8 mouse cellular contexts compared by ENCODE assay signal in the genomic region with DNA sequence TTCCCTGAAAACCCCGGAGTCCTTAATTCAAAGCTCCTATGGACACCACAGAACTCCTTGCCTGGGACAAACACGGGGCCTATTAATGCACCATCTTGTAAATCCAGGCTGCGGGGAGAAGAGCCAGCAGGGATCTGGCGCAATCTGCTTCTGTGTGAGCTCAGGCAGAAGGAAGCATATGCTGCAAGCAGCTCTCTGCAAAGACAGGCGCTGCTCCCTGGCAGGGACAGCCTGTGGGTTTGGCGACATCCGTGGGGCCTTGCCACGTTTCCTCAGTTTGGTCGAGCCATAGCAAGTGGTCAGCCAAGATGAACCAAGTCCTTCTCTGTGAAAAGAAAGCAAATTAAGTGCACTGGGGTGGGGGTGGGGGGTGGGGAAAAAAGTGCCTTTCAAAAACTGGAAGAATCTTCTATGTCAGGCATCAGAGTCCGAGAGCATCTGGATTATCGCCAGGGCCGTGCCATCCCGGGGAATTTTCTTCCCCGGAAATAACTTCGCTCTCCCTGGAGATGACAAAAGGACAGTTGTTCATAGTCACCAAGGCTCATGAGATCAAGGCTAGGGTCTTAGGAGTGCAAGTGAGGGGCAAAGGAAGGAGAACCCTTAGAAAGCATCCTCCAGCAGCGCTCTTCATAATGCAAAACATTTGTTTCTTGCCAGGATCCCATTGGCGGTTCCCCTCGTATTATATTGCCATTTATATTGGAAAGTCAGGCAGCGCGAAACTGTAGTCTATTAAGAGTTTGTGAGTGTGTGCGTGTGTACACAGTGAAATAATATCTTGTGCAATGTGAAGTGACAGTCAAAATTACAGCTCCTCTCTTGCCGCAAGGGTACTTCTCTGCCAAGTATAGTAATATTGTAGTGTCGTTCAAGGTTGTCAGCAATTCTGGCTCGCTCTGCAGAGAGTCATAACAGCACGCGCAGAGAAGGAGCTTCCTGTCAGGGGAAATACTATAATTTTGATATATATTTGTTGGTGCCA.
DNase-seq lines count a peak whose midpoint lies in the region; ATAC-seq lines count a peak whose summit lies in the region.

No protein-coding gene starts in this region.

- 17% methylated on average over 26 of the region's 26 CpGs for WGBS in hindbrain, embryonic 16.5 days
- 30% methylated on average over 26 of the region's 26 CpGs for WGBS in limb, embryonic 13.5 days
- WGBS in neural tube, embryonic 11.5 days: 47% methylated on average over 26 of the region's 26 CpGs

- H3K36me3 ChIP-seq in hindbrain, embryonic 16.5 days (ENCODE audit: control insufficient read depth, insufficient read depth, low read length): no peaks in the 10 kb centered on the region
- no peaks in the 10 kb centered on the region for H3K36me3 ChIP-seq in limb, embryonic 13.5 days
- no peaks in the 10 kb centered on the region for H3K36me3 ChIP-seq in neural tube, embryonic 11.5 days (ENCODE audit: control insufficient read depth, insufficient read depth, low read length)

- 0 out of 2 replicates have a peak overlapping the region, but pooled peaks have one; percentile 4 for H3K4me3 ChIP-seq in hindbrain, embryonic 16.5 days (ENCODE audit: low read length)
- H3K4me3 ChIP-seq in limb, embryonic 13.5 days: no peak overlapping the region
- H3K4me3 ChIP-seq in neural tube, embryonic 11.5 days (ENCODE audit: low read depth, low read length): no peak overlapping the region

- peaks cover 18% of the 10 kb centered on the region for H3K4me1 ChIP-seq in hindbrain, embryonic 16.5 days (ENCODE audit: control insufficient read depth, insufficient read depth, low read depth, low read length)
- peaks cover 30% of the 10 kb centered on the region for H3K4me1 ChIP-seq in limb, embryonic 13.5 days
- peaks cover 26% of the 10 kb centered on the region for H3K4me1 ChIP-seq in neural tube, embryonic 11.5 days (ENCODE audit: control insufficient read depth, insufficient read depth, low read length)

- peaks cover 5% of the 10 kb centered on the region; the same call in 1 of the 2 replicates for H3K27me3 ChIP-seq in hindbrain, embryonic 16.5 days (replicated peaks; ENCODE audit: control insufficient read depth, insufficient read depth, low read length)
- peaks cover 55% of the 10 kb centered on the region for H3K27me3 ChIP-seq in limb, embryonic 13.5 days
- no peaks in the 10 kb centered on the region for H3K27me3 ChIP-seq in neural tube, embryonic 11.5 days (ENCODE audit: control insufficient read depth, insufficient read depth, low read length)

- H3K9ac ChIP-seq in hindbrain, embryonic 16.5 days (ENCODE audit: low read depth, low read length): no peak overlapping the region
- no peak overlapping the region for H3K9ac ChIP-seq in limb, embryonic 13.5 days
- H3K9ac ChIP-seq in neural tube, embryonic 11.5 days (ENCODE audit: low read length): no peak overlapping the region

- H3K27ac ChIP-seq in hindbrain, embryonic 16.5 days (ENCODE audit: low read depth, low read length): no peak overlapping the region
- H3K27ac ChIP-seq in limb, embryonic 13.5 days: 0 out of 2 replicates have a peak overlapping the region, but pooled peaks have one; percentile 44
- H3K27ac ChIP-seq in neural tube, embryonic 11.5 days (ENCODE audit: low read depth, low read length): peak overlapping the region; percentile 9; the same call in 1 of the 2 replicates

- H3K9me3 ChIP-seq in hindbrain, embryonic 16.5 days (ENCODE audit: control insufficient read depth, low read length): peaks cover 3% of the 10 kb centered on the region; the same call in 1 of the 2 replicates
- peaks cover 9% of the 10 kb centered on the region; the same call in 1 of the 2 replicates for H3K9me3 ChIP-seq in limb, embryonic 13.5 days
- no peaks in the 10 kb centered on the region for H3K9me3 ChIP-seq in neural tube, embryonic 11.5 days (ENCODE audit: control insufficient read depth, low read length)

- peak overlapping the region; percentile 44 for H3K4me2 ChIP-seq in hindbrain, embryonic 16.5 days (ENCODE audit: low read length)
- peak overlapping the region; percentile 49 for H3K4me2 ChIP-seq in limb, embryonic 13.5 days (replicated peaks)
- H3K4me2 ChIP-seq in neural tube, embryonic 11.5 days (ENCODE audit: low read depth): no peak overlapping the region

- peak; percentile 90 for ATAC-seq in hindbrain, embryonic 16.5 days
- ATAC-seq in limb, embryonic 13.5 days (ENCODE audit: low FRiP score, low read depth): peak; percentile 69
- 0 out of 2 replicates have a peak, but pooled peaks have one; percentile 43 for ATAC-seq in neural tube, embryonic 11.5 days (ENCODE audit: insufficient read depth, low FRiP score, low TSS enrichment)
- no peak for ATAC-seq in inflammation-experienced regulatory T-cells, adult 6 months

- DNase-seq in adrenal gland, adult (ENCODE audit: inconsistent age in 2 of 2, low spot score in 1 of 2): peak; percentile 27 to 79
- DNase-seq in adrenal gland, postnatal 4 days (ENCODE audit: low spot score in 2 of 2): no peak
- DNase-seq in cerebellum, adult 9-11 months: peak; percentile 99
- peak; percentile 31 to 65 for DNase-seq in frontal cortex, adult 2 months (ENCODE audit: extremely low spot score in 1 of 2, low spot score in 1 of 2)
- peak; percentile 53 for DNase-seq in neural tube, embryonic 11.5 days (ENCODE audit: low spot score)

Comparison
In these comparisons a context has a peak if more than half of its experiments do, and no peak if none do; other contexts are left out.
1. DNase-seq: peak in adrenal gland, adult (2 of 2), cerebellum, adult 9-11 months (single experiment), frontal cortex, adult 2 months (2 of 2) and neural tube, embryonic 11.5 days (single experiment); none in adrenal gland, postnatal 4 days (0 of 2).